Mouse (Mus musculus) bone marrow, adult 2 months (tissue): ENCODE measurements around the gene Cd200r3.

Source experiments
- CTCF ChIP-seq: fragments of 200-500 bp; IDR thresholded peaks from 2 replicates; pipeline ENCODE4 v1.5.1; 2011; ENCODE audit warnings: low read length, control low read depth; ENCODE audit not compliant: control insufficient read depth, insufficient read depth
- POLR2A ChIP-seq: fragments of 200-500 bp; IDR thresholded peaks from 2 replicates; pipeline ENCODE4 v1.6.1; 2011; ENCODE audit warnings: low read depth, mild to moderate bottlenecking, control low read depth, low read length, borderline replicate concordance; ENCODE audit not compliant: control insufficient read depth

DNA sequence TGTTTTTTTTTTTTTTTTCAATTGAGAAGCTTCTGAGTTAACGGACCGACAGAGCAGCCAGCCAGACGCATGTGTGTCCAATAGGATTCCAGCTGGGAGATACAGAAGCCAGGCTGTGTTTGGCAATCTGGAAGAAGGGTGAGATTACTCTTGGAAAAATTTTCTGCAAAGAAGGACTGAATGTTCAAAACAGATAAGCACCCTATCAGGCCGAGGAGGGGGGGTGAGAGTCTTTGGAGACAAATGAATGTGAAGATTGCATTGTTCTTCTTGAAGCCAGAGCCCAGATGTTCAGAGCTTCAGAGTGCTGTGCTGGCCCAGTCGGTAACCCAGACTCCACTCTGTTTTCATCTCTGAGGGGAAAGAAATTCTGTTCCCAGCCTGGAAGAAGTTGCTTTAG, 66.2 kb downstream of the Cd200r3 start:
- TF ChIP-seq POLR2A (no peak), CTCF (no peak)
